Mouse (Mus musculus): ENCODE data around the gene Nr1h2.

Nr1h2 gene

DNA sequence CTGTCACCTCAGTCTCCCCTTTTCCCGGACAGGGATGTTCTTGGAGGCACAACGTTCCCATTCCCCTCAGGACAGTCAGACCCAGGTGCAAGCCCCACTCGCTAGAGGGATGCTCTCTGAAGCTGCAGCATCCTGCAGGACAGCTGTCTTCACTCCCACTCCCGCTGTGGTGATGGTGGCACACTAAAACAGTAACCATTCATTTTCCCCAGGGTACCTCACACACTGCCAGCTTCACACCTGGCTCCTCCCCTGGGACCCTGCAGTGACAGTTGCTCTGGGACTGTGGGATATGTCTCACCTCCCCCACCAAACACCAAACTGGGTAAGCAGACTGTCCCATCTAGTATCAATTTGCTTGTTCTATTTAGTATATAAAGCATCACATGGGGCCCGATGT lies 6.0 kb downstream of the Nr1h2 start:
- DNase-seq, result no peak

DNA sequence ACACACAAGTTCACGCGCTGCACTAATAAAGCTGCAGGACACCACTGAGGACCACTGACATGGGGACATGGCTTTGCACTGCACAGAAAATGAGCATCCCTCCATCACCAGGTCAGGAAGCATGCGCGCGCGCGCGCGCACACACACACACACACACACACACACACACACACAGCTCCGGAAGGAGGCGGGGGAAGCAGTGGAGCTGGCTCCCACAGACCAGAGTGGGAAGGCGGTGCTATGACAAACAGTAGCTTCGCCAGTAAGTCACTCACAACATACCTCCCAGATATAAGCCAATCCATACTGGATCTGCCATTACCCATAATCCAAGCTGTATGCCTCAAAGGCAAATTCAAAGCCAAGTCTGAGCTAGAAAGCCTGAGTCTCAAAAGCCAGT lies 6.7 kb downstream of the Nr1h2 start:
- DNase-seq, result no peak

DNA sequence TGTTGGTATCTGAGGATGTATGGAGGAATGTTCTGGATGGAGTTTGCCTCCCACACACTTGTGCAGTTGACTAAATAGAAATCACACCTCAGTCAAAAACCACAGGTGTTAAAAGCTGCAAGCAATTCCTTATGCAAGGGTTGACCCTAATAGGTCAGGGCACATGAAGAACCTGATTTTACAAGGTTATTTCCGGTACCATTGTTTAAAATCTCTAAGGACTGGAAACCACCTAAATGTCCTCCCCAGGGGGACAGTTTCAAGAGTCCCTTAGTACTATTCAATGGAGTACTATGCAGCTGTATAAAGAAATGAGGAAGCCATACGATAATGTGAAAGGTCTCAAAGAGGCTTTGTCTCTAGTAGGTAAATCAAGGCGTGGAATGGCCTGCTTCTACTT lies 7.5 kb downstream of the Nr1h2 start:
- no peak for DNase-seq

DNA sequence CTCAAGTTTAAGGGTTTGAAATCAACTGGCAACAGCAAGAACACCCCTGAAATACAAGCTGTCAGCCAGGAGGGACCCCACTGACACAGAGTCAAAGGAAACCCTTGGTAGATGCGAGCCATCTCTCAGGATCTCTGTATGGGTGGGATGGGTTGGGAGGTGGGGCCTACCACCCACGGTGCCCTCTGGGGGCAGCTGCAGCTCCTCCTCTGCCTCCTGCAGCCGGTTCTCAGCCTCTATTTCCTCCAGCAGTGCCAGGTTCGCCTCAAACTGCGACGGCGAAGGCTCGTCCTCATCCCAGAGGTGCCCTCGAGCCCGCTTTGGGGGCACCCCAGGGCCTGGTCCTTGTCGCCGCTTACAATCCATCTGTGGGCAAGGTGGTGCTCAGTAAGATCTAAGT lies 10.7 kb downstream of the Nr1h2 start:
- DNase-seq, result no peak

DNA sequence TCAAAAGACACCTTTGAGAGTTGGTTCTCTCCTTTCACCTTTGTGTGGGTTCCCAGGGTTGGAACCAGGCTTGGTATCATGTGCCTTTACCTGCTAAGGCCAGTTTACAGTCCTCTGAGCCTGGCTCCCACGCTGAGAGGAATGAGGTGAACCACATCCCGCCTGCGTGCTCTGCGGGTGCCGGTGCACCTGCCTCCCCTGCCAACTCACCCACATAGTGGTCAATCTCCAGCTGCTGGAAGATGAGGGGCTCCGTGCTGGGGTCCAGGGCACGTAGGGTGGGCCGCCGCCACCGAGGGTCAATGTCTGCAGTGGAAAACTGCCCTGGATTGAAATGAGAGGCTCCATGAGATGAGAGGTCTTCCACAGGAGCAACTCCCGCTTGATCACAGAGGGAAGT lies 11.2 kb downstream of the Nr1h2 start:
- no peak for DNase-seq

DNA sequence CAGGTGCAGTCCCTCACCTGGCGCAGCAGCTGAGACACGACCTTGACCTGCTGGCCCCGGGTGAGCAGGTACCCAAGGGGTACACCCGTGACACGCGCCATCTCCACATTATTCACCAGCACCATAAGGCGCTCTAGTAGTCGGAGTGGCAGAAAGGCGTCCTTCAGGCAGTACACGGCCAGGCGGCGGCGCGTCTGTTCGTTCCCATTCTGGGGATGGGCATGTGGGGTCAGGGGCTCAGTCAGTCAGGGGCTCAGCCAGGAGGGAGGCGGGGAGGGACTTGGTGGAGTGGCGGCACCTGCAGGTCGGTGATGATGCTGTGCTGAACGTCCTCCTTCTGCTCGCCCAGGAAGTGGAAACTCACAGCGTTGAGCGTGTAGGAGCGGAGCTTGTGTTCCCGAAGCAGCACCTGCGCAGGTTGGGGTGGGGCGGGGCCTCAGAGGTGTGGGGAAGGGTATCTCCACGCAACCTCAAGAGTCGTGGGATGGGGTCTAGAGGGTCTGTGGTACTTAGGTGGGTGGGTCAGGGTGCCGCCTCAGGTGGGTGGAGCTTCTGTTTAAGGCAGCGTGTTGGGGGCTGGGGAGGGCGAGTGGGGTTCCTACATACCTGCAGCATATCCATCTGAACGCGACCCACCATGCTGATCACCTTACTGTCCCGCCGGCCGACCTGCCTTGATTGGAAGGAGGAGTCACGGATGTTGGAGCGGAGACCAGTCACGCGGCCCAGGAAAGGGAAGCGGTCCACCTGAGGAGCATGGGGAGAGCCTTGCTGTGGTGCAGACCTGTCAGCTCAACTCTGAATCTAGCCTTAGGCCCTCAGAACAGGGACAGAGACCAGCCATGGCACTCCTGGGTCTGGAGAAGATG lies 14.8 kb downstream of the Nr1h2 start:
- no peak for DNase-seq

DNA sequence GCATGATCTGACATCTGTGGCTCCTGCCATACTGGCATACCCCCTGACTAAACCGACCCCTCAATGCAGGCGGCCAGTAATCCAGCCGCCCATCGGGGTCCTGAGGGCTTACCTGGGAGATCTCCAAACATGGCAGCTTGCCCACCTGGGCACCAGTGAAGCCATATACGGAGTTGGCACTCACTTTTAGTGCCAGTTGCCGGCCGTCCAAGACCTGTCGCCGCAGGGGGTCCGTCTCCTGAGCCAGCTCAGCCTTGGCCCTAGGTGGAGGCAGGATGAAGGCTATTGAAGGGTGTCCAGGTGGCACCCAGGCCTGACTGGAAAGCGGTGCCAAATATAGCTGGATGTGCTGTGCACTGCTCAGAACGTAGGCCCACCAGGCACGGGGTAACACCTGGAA lies 16.3 kb downstream of the Nr1h2 start:
- no peak for DNase-seq

DNA sequence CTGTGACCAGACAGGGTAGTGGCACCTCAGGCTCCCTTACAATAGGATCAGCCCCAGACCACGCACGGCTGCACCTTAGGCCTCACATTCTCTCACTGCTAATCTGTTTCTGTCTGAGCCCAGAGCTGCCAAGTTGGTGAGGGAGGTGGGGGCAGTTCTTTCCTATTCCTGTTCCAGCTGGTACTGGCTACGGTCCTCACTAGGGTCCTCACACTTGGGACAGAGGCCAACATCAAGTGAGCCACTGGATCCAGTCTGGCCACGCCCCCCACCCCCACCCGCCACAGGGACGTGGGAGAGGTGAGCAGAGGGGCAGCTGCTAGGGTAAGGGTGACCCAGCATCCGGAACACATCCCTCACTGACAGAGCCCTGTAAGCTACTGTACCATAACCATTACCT lies 16.7 kb downstream of the Nr1h2 start:
- no peak for DNase-seq

DNA sequence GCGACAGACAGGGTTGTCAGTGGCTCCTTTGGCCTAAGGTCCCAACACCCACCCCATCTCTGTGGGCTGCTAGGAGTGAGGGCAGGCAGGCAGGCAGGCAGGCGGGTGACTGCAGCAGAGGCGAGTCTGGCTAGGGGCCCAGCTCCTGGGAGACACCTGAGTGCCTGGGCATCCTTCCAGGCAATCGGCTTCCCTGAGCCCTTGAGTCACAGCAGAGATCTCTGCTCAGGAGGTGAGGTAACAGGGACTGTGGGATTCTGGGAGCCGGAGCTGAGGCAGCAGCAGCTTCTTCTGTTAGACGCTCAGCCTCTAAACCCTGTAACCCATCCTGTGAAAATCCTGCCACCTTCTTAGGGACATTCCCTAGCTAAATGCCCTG lies 17.2 kb downstream of the Nr1h2 start:
- DNase-seq, result peak; percentile 46

DNA sequence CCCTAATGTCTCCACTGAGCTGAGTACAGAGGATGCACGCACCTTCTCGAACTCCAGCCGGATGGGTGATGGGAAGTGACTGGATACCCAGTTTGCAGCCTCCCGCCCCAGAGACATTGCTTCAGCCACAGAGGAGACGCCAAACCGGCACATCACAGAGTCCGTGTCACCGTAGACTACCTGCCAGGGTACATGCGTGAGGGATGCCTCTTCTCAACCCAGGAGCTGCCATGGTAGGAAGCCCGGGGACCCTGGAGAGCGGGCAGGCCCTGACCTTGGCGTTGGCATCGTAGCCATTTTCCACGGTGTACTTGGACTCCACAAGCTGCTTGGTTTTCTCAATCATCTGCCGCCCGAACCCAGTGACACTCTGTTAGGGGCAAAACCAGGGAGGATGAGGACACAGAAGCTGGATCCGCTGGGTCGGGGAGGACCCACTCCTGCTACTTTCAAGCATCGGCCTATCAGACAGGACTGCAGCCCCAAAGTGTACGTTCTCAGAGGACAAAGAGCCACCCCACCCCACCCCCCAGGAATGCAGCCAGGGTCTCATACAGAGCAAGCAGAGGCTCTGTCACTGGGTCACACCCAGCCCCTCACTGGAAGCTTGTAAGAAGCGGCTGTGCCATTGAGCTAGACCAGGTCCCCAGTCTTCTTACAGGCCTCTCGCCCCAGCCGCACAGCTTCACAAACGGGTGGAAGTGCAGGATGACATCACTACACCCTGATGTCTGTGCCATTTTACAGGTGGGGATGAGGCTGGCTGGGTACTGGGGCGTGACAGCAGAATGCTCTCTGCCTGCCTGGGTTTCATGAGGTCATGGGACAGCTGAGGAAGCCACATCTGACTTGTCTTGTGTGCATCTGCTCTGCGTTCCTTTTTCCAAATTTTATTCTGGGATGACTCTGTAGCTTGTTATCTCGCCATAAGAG lies 17.8 kb downstream of the Nr1h2 start:
- no peak for DNase-seq

DNA sequence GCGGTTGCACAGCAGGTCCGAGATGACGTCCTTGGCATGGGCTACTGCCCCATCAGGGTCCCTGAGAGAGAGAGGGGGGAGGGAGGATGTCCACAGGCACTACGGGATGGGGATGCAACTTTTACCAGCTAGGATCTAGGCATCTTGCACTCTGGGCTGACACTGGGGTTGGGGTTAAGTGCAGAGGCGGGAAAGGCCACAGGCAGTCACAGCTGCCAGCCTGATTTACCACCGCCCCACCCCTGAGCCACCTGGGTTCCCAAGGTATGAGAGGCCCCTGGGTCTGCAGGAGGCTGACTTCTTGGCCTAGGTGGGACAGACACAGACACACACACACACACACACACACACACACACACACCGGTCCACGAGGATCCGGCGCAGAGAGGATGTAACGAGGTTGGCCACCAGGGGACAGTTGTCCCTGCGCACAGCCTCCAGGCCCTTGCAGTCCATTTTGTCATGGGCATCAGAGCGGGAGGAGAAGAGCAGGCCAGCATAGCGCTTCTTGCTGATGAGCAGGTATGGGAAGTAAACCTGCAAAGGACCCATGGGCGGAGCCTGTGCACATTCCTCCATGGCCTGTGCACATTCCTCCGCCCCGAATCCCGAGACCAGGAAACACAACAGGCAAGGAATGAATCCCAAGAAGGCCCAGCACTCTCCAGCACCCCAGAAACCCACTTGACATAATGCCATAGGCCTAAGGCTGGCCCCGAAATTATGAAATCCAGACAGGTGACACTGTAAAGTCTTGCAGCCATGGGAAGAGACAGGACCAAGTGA lies 18.9 kb downstream of the Nr1h2 start:
- no peak for DNase-seq

DNA sequence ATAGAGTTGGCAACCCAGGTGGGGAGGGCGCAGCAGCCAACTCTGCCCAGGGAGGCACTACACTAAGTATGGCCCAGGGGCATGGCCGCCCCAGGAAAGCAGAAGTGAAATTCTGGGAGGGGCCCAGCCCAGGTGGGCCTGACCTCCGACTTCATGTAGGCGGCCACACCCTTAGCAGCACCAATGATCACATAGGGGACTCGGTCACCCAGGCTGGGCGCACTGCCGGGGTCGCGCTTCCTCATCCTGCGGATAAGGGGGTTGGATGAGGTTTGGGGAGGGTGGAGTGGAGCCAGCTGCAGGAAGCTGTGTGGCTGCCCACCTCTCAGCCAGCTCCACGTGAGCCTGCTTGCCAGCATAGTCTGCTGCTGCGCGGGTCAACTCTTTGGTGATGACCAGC lies 19.5 kb downstream of the Nr1h2 start:
- no peak for DNase-seq

DNA sequence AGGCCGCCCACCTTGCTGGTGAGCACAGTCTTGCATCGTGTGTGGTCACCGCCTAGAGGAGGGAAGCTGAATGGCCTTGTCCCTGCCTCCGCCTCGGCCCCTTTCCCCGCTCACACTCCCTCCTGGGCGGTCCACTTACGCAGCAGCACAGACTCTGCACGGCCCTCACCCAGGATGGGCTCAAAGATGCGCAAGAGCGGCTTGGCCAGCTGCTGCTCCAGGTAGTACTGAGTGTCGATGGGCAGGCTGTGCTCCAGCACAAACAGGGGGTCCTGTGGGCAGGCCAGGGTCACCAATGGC lies 20.1 kb downstream of the Nr1h2 start:
- no peak for DNase-seq

DNA sequence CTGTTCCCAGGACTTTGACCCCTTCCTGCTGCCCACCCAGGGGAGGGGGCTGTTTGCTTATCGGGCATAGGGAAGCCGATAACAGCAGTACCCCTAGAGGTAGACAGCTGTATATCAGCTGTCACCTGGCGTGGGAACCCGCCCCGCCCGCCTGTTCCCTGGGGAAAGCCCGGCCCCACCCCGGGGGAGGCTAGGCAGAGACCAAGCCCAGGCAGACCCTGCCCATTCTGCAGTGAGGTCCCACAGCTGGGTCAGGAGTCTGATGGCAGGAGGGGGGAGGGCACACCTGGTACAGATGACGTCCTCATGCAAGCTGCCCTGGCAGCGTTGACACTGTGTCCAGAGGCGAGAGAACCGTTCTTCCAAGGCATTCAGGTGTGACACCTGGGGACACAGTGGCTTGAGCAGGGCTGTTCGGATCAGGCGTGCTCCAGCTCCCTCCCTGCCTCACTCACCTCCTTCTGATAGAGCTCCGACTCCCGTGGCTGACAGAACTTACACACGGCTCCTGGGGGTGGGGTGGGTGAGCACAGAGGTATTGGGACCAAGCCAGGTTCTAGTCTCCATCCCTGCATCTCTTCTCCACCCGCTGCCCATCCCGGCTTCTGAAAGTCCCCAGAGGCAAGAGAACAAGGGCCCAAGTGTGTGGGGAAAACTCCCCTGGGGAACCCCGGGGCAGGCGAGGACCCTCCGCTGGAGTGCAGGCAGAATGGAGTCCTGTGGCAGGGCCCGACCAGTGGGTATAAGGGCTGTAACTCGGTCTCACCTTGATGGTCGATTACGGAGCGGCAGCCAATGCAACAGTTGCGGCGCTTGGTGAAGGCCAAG lies 20.6 kb downstream of the Nr1h2 start:
- no peak for DNase-seq

DNA sequence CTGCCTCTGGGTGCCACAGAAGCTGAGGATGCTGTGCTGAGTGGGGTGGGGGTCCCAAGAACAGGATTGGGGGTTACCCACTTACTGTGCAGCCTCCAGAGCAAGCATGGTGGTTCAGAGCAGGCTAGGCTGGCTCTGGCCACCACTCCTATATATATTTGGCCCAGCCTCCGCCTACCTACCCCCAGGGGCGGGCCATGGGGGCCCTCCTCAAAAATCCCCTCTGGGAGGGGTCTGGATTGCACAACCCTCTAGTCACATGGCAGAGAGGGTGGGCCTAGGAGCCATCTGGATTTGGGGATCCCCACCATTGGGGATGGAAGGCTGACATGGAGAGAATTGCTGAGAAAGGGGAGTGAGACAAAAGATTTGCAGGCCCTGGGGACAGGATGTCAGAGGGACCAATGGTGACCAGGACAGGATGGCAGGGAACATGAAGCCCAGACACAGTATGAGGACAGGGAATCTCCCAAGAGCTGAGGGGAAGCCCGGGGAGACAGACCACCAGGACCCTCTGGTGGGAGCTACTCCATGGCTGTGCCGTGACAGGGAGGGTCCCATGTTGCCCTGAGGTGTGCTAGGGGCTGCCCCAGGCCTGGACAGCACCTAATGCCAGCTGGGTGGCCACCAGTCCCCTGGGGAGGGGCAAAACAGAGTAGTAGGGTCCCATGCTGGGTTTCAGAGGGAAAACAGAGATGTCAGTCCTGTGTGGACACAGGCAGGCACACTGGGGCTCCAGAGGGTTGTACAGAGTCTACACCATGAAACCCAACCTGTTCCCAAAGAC lies 21.6 kb downstream of the Nr1h2 start, which contains the start of gene Spib:
Gene Spib (minus strand): TSS at position 126 of the 787 bp plus-strand sequence.
- DNase-seq, result no peak

DNA sequence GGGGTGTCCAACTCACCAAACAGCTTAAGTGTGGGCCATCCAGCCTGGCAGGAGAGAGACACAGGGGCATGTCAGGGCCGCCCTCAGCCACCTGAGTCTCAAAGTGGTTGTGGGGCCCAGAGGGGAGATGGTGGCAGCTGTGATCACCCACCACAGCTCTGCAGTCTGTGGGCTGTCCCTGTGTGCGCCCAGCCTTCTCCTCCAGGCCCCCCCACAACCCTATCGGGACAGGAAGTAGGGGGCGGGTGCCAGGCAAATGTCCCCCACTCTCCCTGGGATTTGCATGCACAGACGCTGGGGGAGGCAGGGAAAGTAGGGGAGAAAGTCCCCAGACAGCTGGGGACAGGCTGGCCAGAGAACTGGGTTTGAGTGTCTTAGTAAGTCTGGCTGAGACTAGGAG lies 22.5 kb downstream of the Nr1h2 start:
- no peak for DNase-seq

DNA sequence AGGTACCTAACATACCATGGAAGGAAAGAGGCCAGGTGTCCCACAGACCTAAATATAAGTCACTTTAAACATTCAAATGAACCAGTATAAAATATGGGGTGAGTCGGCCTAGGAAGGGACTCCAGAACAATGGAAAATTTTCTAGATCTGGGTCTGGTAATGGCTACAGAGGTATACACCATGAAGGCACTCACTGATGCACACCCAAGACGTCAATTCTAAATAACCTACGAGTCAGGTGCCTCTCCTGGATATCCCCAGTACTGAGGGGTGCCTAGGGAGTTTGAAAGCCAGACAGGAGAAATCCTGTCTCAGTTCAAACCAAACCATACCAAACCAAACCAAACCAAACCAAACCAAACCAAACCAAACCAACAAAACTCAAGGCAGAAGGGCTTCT lies 23.2 kb downstream of the Nr1h2 start:
- DNase-seq, result no peak

DNA sequence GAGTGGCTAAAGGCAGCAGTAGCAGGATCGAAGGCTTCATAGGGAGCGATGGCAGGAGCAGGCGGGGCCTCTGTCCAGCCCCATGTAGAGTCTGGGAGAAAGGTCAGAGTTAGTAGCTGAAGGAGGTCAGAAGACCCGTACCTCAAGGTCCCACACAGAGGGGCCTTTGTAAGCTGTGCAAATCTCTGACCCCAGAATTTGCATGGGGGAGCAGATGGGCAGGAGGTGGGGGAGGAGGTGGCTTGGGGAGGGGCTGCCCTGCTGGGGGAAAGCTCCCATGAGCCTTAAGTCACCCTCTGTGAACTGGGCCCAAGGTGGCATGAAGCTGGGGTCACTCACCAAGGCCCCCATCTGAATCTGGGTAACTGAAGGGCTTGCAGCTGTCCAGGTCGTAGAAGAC lies 24.2 kb downstream of the Nr1h2 start:
- DNase-seq, result no peak

DNA sequence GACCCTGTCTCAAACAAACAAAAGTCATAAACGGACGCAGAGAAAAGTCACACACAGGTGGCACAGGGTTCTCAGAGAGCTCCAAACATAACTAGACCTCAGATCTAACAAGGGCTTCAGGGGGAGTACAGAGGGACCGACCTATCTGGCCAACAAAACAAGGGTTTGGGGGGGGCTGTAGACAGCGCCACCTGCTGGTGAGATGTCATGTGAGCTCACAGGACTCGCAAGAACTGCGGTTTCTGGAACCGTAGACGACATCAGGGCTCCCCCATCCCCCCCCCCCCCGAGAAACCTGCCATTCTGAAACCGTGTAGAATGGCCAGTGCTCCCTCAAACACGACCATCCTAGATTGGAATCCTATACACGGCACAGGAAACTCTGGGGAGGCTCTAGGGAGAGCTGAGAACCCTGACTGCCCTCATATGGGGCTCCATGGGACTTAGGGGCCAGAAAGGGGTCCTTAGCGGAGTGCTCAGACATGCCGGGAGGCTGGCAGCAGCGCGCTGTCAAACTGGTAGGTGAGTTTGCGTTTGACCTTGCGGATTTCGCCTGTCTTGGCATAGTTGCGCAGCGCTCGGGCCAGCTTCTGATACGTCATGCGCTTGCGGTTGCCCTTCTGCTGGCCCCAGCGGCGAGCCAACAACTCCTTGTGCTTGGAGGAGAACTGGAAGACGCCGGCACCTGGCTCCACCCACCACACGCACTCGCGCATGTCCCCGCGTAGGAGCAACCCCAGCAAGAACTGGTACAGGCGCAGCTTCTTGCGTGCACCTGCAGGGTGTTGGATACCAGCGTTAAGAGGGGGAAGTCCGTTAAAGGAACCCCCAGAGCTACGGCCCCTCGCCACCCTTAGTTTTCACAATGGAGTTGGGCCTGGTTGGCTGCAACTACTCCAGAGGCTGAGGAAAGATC lies 26.0 kb downstream of the Nr1h2 start:
- DNase-seq, result peak; percentile 81

DNA sequence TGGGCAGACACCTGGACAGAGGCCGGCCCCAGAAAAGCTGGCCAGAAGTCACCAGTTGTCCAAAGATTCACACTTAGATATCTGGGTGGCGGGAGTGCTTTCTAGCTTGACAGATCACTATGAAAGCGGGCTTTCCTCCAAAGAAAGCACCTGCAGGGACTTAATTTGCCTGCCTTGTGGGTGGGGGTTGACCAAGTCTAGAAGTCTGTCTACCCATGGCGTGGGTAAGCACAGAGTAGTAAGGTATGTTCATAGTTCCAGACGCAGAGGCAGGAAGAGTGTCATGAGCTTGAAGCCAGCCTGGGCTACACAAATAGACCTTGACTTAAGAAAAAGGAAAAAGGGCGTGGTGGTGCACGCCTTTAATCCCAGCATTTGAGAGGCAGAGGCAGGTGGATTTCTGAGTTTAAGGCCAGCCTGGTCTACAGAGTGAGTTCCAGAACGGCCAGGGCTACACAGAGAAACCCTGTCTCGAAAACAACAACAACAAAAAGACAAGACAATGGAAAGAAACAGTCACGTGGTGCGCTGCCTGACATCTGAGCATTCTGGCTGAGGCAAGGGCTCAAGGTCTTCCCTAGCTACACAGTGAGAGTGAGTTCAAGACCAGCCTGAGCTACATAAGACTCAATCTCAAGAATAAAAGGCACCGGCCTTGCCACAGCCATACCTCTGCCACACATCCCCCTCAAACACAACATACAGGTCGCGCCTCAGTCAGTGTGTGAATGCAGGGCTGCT lies 27.2 kb downstream of the Nr1h2 start:
- no peak for DNase-seq

All from layer of hippocampus, adult 9-11 months (tissue).